Mouse (Mus musculus) layer of hippocampus, postnatal 14 days (tissue): ENCODE results near the gene Atg2a. TPM values are rescaled to one million over a fixed set of nuclear protein-coding genes. Genes with fewer than 3 reads are reported as not detected.
"Not testable (repeated sequence)": the region's sequence is repeated elsewhere in the genome, so short reads cannot be mapped to it uniquely, and the experiment has no call there.

Experiments used
- DNase-seq, 2 experiments: peaks; one replicate each; pipeline ENCODE4 v3.0.0; 2021 to 2022; ENCODE audit warnings: low spot score in 2 of 2, mixed read lengths in 1 of 2
- total RNA-seq, 2 experiments: library from RNA; stranded (reverse); gene quantifications; 2 replicates each; pipeline ENCODE4 v1.2.3; 2021

Atg2a gene
- total RNA-seq, 2 experiments from 2014 or later = 35.9 to 38.2 TPM

DNA sequence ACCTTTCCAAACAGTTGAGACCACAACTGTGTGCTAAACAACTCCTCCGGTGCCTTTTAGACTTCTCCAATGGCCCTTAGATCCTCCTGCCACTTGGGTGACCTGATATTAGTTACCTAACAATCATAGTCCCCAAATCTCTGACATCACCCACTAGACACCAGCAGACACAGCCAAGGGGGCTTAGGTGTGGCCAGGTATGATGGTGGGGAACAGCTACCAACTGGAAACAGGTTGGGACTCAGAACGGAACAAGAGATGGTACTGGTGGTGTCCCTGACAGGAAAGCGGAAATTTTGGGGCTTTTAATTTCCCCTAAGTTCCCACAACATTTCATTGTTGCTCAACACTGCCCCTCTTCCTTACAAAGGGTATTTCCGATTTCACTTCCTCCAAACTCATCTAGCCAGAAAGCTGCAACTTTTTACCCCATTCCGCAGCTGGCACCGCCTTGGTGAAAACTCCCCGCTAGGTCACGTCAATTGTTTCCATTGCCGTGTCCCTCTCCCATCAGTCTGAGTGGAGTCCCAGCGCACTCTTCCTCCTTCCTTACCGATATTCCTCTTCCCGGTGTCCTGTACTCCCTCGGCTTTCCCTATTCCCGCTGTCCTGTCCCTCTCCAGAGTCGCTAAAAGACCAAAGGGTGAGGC is 34.4 kb downstream of the Atg2a start:
- DNase-seq = peak in 1 of 2 experiments; percentile 36

DNA sequence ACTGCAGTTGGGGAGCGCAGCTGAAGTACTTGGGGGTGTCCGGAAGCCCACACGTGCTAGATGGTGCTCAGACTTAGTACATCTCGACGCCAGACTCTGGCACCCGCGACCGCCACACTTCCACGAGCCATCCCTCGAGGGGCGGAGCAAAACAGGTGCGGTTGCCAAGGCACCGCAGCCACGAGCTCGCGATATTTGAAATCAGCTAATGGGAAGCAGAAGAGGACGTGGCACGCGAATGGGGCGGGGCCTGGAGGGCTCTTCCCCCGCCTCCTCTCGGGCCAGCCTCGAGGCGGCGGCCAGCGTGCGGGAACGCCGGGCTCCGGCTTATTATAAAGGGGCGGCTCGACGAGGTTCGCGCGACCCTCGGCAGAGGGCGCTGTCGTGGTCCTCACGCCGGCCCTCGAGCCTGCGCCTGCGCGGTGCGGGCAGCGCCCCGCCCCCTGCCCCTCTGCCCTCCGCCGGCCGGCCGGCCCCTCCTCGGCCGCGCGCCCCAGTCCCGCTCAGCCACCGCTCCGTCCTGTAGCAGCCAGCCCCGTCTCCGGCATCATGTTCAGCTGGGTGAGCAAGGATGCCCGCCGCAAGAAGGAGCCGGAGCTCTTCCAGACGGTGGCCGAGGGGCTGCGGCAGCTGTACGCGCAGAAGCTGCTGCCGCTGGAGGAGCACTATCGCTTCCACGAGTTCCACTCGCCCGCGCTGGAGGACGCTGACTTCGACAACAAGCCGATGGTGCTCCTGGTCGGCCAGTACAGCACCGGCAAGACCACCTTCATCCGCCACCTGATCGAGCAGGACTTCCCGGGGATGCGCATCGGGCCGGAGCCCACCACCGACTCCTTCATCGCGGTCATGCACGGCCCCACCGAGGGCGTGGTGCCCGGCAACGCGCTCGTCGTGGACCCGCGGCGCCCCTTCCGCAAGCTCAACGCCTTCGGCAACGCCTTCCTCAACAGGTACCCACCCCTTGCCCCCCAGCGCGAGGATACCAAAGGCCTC is 35.3 kb downstream of the Atg2a start, which contains the start of gene Ehd1:
Gene Ehd1 (plus strand): TSS at position 300 of the 996 bp plus-strand sequence.
- DNase-seq = peak; percentile 96 to 97

DNA sequence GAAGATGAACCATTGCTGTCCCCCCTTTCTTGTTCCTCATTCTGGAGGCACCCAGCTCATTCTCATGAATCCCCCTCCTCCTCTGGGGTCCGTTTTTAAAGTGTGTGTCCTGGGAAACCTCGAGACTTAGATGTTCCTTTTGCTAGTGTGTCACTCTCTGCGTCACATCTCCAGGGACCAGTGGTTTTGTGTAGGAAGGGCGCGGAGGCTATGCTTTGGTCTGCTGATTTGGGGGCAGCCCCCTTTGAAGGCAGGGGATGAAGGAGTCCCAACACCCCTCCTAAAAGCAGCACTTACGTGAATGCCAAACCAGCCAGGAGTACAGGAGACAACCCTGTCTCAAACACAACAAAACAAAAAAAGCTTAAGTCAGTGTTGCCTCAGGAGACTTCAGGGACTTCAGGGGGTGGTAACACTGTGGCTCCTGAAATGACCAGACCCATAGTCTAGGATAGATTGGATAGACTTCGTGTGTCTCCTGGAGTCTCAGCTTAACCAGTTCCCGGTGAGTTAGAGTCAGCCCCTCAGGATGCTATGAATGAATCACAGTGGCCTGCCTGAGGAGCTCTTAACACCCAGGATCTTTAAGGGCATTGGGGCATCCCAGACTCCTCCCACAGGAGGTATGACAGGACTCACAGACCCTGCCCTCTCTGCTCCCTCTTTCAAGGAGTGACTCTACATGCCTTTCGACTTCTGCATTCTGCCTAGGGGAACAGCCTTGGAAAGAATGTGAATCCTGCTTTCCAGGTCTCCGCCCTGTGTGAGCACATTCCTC is 36.4 kb downstream of the Atg2a start:
- DNase-seq = no peak

DNA sequence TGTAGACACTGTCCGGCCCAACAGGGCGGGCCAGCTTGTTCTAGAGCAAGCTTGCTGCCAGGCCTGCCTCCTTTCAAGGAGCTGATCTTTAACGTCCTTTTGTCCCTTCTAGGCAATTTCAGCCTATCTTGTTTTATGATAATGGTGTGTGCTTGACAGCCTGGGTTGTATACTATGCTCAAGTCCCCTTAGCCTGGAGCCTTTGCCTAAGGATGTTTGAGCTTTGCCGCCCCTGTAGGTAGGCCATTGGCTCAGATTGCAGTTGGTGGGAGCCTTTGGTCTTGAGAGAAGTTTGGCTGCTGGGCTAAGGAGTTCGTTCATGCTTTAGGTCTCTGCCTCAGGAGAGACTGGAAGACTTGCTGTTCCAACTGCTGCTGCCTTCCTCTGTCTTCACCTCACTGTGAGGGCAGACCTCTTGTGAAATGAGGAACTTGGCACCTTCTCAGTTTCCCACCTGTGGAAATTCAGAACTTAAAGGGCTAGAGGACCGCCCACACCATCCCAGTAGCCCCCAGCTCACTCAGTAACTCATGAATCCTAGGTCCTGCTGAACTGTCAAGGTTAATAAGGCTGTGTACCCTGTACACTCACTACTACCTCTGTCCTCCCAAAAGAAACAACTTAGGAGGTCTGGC is 37.1 kb downstream of the Atg2a start:
- no peak for DNase-seq

DNA sequence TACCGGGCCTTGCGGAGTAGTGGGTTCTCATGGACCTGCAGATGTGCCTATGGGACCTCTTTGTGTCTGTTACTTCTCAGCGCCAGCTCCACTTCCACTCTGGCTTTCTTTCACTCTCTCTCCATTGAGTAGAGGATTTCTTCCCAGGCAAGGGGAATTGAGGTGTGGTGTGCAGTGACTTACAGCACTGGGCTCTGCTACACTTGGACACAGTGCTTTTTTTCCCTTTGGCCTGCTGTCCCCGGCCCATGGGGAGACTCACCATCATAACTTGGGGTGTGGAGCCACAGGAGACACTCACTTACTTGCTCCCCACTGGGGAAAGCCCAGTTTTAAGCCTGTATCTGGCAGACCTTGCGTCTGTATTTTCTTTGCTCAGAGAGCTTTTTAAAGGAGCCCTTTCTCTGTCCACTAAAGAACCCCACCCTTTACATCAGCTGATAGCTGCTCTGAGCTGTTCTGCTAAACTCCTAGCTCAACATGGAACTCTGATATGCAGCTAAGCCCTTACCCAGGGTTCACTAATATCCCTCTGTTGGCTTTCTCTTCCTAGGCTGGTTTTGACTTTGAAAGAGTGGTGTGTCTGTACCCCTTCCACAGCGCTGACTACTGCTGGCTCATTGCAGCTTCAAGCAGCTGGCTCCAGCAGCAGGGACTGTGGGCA is 38.1 kb downstream of the Atg2a start:
- no peak for DNase-seq

DNA sequence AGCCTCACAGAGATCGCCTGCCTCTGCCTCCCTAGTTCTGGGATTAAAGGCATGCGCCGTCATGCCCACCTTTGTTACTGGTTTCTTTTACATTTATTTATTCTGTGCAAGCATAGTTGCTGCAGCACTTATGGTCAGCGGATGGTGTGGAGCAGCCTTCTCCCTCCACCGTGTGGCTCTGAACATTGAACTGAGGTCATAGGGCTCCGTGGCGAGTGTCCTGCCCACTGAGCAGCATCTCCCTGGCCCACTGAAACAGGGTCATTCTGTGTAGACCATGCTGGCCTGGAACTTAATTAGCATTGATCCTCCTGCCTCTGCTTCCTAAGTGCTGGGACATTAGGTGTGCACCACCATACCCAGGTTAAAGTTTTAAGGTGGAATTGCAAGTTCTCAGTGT is 39.1 kb downstream of the Atg2a start:
- no peak for DNase-seq

DNA sequence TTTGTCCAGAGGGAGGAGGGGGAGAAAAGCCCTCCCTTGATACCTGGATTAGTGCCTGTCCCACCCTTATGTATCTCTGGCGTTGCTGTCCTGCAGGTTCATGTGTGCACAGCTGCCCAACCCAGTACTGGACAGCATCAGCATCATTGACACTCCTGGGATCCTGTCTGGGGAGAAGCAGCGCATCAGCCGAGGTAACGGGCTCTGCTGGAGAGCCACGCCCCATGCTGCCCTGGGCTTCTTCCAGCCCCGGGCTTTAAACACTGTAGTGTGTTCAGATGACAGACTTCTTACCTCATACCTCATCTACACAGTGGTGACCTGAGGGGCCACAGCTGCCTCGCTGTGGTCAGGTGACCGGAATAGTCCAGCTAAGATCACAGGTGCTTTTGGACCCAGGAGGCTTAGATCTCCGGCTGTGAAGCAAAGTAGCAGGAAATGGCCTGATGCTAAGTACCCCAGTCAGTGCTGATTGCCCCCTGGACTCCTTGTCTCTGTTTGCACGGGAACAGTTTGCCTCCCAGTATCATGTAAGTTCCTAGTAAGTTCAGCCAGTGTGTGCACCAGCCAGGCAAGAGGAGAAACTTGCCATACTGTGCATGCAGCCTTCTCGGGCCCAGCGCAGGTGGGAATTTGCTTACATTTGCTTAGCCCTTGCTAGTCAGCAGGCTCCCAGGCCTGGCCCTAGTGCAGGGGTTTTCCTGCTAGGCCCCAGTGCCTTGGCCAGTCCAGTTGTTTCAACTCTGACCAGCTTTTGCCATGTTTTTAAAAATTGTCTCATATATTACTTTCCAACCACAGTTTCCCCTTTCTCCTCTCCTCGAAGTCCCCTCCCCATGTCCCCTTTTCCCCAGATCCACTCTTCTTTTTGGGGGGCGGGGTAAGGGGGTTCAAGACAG is 39.9 kb downstream of the Atg2a start:
- DNase-seq = no peak

DNA sequence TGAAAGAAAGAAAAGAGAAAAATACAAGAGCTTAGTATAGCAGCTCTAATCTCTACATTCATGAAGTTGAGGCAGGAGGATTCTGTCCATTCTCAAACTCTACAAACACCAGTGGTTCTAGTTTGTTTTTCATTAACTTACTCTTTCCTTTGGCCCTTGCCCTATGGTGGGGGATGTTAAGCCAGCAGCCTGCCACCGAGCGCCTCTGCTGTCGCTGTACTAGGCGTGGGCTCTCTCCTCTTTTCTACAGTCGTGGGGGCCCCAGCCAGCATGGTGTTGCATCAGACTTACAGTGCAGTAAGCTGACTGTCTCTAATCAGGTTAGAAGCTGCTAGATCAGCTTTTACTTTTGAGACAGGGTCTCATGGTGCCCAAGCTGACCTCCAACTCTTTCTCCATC is 41.5 kb downstream of the Atg2a start:
- DNase-seq = no peak

DNA sequence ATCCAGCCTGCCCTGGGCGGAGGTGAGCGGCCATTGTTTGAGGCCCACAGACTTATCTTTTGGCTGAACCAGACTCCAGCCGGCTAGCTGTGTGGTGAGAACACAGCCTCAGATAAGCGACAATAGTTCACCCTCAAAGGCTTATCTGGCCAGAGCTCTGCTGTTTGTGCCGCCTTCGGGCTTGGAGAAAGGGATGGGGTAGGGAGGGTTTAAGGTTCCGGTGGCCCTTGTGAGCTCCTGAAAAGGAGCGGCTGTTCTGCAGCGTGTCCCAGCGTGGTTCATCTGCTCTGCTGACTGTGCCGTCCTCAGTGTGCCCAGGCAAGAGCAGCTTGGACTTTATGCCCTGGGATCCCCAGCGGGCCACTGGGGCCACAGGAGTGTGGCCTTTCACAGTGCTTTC is 43.0 kb downstream of the Atg2a start:
- no peak for DNase-seq

DNA sequence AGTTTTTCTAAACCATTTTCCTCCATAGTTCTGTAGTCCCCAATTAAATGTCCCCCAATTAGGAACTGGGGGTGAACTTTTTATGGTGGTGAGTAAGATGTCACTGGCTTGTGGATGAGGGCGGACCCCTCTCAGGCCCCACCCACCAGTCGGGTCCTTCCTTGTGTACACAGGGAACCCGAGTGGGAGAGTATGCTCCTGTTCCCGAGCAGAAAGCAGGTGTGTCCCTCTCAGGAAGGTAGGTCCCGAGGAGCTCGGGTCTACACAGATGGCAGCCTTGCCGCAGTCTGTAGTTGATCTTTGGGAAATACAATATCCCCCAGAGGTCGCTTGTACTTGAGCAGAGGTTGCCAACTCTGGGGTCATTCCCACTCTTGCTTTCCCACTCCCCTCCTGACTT is 43.8 kb downstream of the Atg2a start:
- no peak for DNase-seq

DNA sequence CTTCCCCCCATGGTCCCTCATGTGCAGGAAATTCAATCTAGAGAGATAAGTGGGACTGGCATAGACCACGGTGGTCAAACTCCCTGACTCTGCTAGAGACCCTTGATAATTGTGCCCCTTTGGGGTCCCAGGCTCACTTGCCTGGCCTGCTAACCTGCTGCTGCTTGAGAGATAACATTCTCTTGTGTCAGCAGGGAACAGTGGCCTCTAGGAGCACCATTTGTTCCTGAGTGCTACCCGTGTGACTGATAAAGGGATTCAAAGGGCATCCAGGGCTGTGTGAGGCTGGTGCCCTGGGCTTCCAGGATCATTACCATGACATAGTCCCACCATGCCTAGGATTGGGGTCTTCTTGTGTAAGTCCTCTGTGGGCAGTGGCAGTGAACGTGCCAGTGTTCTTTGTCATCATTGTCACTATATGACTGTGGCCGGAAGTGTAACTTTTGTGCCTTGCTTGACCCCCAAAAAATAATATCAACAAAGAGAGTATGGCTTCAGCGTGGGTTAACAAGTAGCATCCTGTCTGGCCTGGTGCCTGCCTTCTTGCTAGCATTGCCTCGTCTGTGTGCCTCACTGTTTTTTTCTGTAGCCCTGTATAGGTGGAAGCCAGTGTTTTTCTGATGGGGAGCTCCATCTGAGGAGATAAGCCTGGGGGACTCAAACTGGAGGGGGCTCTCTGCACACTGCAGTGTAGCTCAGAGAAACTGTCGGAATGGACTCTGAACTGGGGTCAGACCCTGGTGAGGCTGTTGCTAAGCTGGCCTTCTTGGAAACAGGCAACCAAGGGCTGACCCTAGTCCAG is 44.4 kb downstream of the Atg2a start:
- no peak for DNase-seq

DNA sequence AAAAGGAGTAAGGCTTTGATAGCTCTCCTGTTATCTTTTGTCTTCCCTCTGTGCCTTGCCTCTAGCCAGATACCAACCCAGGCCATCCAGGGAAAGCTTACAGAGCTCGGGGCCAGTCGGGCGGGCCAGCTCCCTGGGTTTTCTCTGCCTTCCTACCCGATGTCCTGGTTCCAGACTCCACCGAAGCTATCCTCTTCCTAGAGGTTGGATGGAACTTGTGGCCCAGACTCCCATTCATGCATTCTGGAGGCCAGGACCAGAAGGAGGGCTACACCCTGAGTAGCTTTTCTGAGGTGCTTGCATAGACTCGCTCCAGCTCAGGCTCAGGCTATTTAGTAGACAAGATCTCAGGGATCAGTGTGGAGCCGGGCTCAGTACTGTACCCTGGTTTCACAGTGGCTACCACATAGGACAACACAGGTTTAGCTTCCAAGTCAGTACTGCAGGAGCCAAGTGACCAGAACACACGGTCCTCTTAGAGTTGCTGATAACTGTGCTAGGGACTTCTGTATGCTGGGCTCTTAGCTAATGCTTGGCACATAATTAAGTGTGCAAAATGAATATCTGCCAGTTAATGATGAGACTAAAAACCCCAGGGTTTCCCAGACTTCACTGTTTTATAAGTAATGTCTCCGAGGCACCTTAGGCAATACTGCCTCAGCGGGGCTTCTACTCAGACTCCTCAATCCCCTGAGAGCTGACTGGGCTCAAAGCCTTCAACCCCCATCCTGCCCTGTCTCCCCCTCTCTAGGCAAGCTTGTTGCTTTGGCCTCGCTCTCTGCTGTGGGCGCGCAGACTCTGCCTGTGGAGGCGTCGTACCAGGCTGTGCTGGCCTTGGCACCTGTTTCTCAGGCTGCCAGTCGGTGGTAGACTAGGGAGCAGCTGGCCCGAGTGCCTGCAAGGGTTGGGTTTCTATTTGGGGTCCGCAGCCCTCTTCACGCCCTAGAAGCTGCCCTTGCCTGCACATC is 45.2 kb downstream of the Atg2a start:
- peak; percentile 62 to 69 for DNase-seq

DNA sequence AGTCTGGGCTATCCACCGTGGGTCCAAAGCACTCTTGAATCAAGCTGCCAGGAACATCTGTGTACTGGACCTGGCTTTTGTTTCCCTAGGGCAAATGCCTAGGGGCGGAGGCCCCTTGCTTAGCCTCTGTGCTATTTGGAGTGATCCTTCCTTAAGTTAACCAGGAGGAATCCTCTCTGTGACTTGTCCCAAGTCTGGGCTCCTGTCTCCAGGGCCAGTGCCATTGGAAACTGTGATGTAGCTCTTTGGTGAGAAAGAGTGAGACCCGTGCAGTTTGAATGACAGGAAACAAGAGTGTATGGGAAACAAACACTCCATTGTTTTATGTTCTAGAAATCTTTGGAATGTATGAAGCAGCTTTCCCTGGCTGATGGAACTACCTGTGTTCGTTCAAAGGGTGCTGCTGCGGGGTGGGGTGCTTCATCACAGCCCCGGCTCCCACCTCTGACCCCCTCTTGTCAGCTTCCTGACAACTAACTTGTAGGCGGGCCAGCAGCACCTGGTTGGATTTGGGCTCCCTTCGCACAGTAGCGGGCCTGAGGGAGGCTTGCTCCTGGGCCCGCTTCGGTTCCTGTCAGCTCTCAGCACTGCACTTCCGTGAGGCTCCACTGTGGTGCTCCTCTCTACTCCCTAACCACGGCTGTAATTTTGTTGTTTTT is 46.9 kb downstream of the Atg2a start:
- no peak for DNase-seq

DNA sequence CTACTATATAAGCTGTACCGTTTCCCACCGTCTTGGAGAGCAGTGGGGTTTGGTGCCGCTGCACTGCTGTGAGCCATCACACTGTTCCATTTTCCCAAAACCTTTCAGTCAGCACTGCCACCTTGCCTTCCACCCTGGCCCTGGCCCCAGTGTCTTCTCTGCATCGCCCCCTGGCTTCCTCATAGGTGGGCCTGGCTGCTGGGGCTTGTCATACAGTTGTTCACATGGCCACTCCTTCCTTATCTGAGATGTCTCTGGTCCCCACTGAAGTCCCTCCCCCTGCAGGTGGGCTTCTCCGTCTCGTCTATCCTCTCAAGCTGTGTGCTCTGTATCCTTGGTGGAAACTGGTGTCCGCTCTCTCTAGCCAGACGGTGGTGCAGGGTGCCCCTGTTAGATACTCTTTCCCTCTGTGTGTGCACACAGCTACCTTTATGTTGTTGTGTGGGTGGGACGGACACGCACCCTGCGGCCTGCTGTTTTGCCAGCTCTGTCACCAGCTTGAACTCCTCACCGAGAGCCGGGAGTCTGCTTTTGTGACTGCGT is 48.3 kb downstream of the Atg2a start:
- DNase-seq = no peak

DNA sequence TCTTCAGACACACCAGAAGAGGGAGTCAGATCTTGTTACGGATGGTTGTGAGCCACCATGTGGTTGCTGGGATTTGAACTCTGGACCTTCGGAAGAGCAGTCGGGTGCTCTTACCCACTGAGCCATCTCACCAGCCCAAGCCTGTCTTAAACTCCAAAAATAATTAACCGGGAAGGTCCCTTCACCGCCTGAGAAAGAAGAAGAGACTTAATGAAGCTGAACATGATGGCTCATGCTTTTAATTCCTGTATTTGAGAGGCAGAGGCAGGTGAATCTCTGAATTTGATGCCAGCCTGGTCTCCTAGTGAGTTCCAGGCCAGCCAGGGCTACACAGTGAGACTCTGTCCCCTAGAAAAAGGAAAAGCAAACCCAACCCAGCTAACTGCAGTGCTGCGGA is 49.2 kb downstream of the Atg2a start:
- not testable (repeated sequence) for DNase-seq

DNA sequence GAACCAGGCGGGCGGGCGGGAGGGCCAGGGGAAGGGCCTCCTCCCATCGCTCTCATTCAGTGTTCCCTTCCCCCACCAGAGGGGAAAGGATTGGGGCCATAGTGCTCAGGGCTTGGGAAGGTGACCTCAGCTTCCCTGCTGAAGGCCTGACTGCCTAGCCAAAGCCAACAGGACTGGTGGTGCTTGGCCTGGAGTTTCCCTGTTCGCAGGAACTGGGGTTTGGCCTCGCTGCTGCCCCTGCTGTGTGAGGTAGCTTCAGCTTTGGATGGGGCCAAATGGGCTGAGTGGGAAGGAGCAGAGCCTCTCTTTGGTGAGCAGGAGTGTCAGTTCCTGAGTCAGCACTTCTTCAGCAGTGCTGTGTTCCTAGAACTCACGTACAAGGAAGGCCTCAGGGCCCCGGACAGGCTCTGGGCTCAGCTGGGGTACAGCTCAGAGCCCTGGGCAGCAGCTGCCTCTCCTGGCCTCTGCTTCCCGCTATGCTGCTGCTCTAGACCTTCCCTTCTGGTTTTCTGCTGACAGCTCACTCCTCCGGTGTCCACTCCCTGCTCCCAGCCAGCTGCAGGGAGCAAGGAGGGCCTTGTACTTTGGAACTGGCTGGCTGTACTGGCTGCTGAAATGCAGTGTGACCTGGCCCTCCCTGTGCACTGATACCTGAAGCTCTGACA is 49.8 kb downstream of the Atg2a start:
- DNase-seq = no peak
